Mouse (Mus musculus): ENCODE results near the gene Flcn.
A peak's percentile ranks its signal among the peaks of the same experiment; 100 is the strongest.
"Not testable (repeated sequence)": the region's sequence is repeated elsewhere in the genome, so short reads cannot be mapped to it uniquely, and the experiment has no call there.

The Flcn gene

GRCm38 (mm10) chr11:59809670-59810474 is at the start of gene Flcn:
Gene Flcn, minus strand, starts transcription at chr11:59810016.
- peak; percentile 89 for DNase-seq

- DNase-seq = no peak
Measured at GRCm38 (mm10) chr11:59852865-59853264, 43.0 kb upstream of the Flcn start.

- DNase-seq = peak; percentile 87
Measured at GRCm38 (mm10) chr11:59847891-59848884, 38.4 kb upstream of the Flcn start.

- DNase-seq = peak; percentile 68
Measured at GRCm38 (mm10) chr11:59847131-59847530, 37.3 kb upstream of the Flcn start.

GRCm38 (mm10) chr11:59846311-59846710 is 36.5 kb upstream of the Flcn start:
- no peak for DNase-seq

GRCm38 (mm10) chr11:59839459-59840126 is 29.8 kb upstream of the Flcn start, which contains the start of gene Cops3:
Gene Cops3, minus strand, starts transcription at chr11:59839838.
- DNase-seq = peak; percentile 98

GRCm38 (mm10) chr11:59839008-59839458 is 29.2 kb upstream of the Flcn start, which contains the start of gene Nt5m:
Gene Nt5m, plus strand, starts transcription at chr11:59839447.
- DNase-seq = peak; percentile 96

- DNase-seq = no peak
Measured at GRCm38 (mm10) chr11:59838426-59838825, 28.6 kb upstream of the Flcn start.

GRCm38 (mm10) chr11:59837789-59838188 is 28.0 kb upstream of the Flcn start:
- DNase-seq = not testable (repeated sequence)

- no peak for DNase-seq
Measured at GRCm38 (mm10) chr11:59821625-59822024, 11.8 kb upstream of the Flcn start.

GRCm38 (mm10) chr11:59817916-59818315 is 8.1 kb upstream of the Flcn start:
- DNase-seq = no peak

- DNase-seq = no peak
Measured at GRCm38 (mm10) chr11:59815482-59816065, 5.8 kb upstream of the Flcn start.

GRCm38 (mm10) chr11:59814936-59815335 is 5.1 kb upstream of the Flcn start:
- DNase-seq = no peak

- DNase-seq = no peak
Measured at GRCm38 (mm10) chr11:59814311-59814710, 4.5 kb upstream of the Flcn start.

GRCm38 (mm10) chr11:59813276-59813675 is 3.5 kb upstream of the Flcn start:
- no peak for DNase-seq

GRCm38 (mm10) chr11:59811211-59811610 is 1.4 kb upstream of the Flcn start:
- no peak for DNase-seq

- no peak for DNase-seq
Measured at GRCm38 (mm10) chr11:59810480-59811158, 803 bp upstream of the Flcn start.

GRCm38 (mm10) chr11:59809071-59809669 is 646 bp downstream of the Flcn start:
- peak; percentile 73 for DNase-seq

- DNase-seq = no peak
Measured at GRCm38 (mm10) chr11:59808170-59808960, 1.5 kb downstream of the Flcn start.

GRCm38 (mm10) chr11:59805656-59806055 is 4.2 kb downstream of the Flcn start:
- DNase-seq = no peak
